Mouse (Mus musculus): ENCODE results near the gene Ddrgk1.
"Not testable (repeated sequence)": the region's sequence is repeated elsewhere in the genome, so short reads cannot be mapped to it uniquely, and the experiment has no call there.

Gene Ddrgk1

GRCm38 (mm10) chr2:130653303-130653702, 11.2 kb downstream of the Ddrgk1 start:
- DNase-seq (ENCODE audit: low spot score), result no peak

GRCm38 (mm10) chr2:130649028-130649427, 15.4 kb downstream of the Ddrgk1 start:
- DNase-seq (ENCODE audit: low spot score), result not testable (repeated sequence)

GRCm38 (mm10) chr2:130645198-130645597, 19.3 kb downstream of the Ddrgk1 start:
- DNase-seq (ENCODE audit: low spot score), result no peak

GRCm38 (mm10) chr2:130642684-130643369, 21.6 kb downstream of the Ddrgk1 start, which contains the start of gene Lzts3:
TSS of gene Lzts3 (minus strand) at chr2:130642803.
- peak; percentile 86 for DNase-seq (ENCODE audit: low spot score)

GRCm38 (mm10) chr2:130642197-130642660, 22.2 kb downstream of the Ddrgk1 start:
- DNase-seq (ENCODE audit: low spot score), result no peak

- DNase-seq (ENCODE audit: low spot score), result no peak
These were observed 23.0 kb downstream of the Ddrgk1 start for GRCm38 (mm10) chr2:130641351-130642025.

GRCm38 (mm10) chr2:130639276-130639675, 25.2 kb downstream of the Ddrgk1 start:
- no peak for DNase-seq (ENCODE audit: low spot score)

- no peak for DNase-seq (ENCODE audit: low spot score)
These were observed 26.3 kb downstream of the Ddrgk1 start for GRCm38 (mm10) chr2:130638101-130638611.

- DNase-seq (ENCODE audit: low spot score), result no peak
These were observed 28.6 kb downstream of the Ddrgk1 start for GRCm38 (mm10) chr2:130635847-130636246.

GRCm38 (mm10) chr2:130634739-130635411, 29.6 kb downstream of the Ddrgk1 start:
- no peak for DNase-seq (ENCODE audit: low spot score)

GRCm38 (mm10) chr2:130634006-130634738, 30.3 kb downstream of the Ddrgk1 start:
- DNase-seq (ENCODE audit: low spot score), result no peak

- no peak for DNase-seq (ENCODE audit: low spot score)
These were observed 31.4 kb downstream of the Ddrgk1 start for GRCm38 (mm10) chr2:130632887-130633675.

GRCm38 (mm10) chr2:130632416-130632815, 32.0 kb downstream of the Ddrgk1 start:
- no peak for DNase-seq (ENCODE audit: low spot score)

- DNase-seq (ENCODE audit: low spot score), result peak; percentile 73
These were observed 34.6 kb downstream of the Ddrgk1 start, which contains the start of the genes Fastkd5 and Ubox5 for GRCm38 (mm10) chr2:130629839-130630203. TSS of gene Fastkd5 (minus strand) at chr2:130630027. TSS of gene Ubox5 (minus strand) at chr2:130630038.

- DNase-seq (ENCODE audit: low spot score), result no peak
These were observed 35.2 kb downstream of the Ddrgk1 start for GRCm38 (mm10) chr2:130629080-130629838.

GRCm38 (mm10) chr2:130628424-130628823, 36.0 kb downstream of the Ddrgk1 start:
- DNase-seq (ENCODE audit: low spot score), result no peak

GRCm38 (mm10) chr2:130618972-130619371, 45.5 kb downstream of the Ddrgk1 start:
- DNase-seq (ENCODE audit: low spot score), result no peak

- DNase-seq (ENCODE audit: low spot score), result no peak
These were observed 51.4 kb downstream of the Ddrgk1 start for GRCm38 (mm10) chr2:130613091-130613490.

All from left cerebral cortex, adult 11 months (tissue).